Mouse (Mus musculus): ENCODE results near the gene Tomm6. TPM values are rescaled to one million over a fixed set of nuclear protein-coding genes. Genes with fewer than 3 reads are reported as not detected.

Gene Tomm6
- total RNA-seq, 2 experiments from 2014 or later, result 218 to 227 TPM

GRCm38 (mm10) chr17:47699055-47699454 is 10.9 kb upstream of the Tomm6 start:
- no peak for DNase-seq (ENCODE audit: low spot score in 2 of 2)
- intact Hi-C loops (cut with DNase I), result loop anchor here (5.0 kb wide), 1 partner anchor 38 kb away; the partner anchor contains the start of gene Tfeb

GRCm38 (mm10) chr17:47698156-47698555 is 10.0 kb upstream of the Tomm6 start:
- intact Hi-C loops (cut with DNase I), result loop anchor here (5.0 kb wide), 1 partner anchor 39 kb away; the partner anchor contains the start of gene Tfeb
- no peak for DNase-seq (ENCODE audit: low spot score in 2 of 2)

- no peak for DNase-seq (ENCODE audit: low spot score in 2 of 2)
- intact Hi-C loops (cut with DNase I), result loop anchor here (5.0 kb wide), 1 partner anchor 42 kb away; the partner anchor contains the start of gene Tfeb
Measured at GRCm38 (mm10) chr17:47695337-47695710, 7.1 kb upstream of the Tomm6 start.

- intact Hi-C loops (cut with DNase I), result loop anchor here (5.0 kb wide), 1 partner anchor 43 kb away; the partner anchor contains the start of gene Tfeb
Measured at GRCm38 (mm10) chr17:47694503-47695336, 6.5 kb upstream of the Tomm6 start, which contains the start of gene Prickle4. Gene Prickle4, minus strand, starts transcription at chr17:47694736.

GRCm38 (mm10) chr17:47694442-47694502 is 6.1 kb upstream of the Tomm6 start, which contains the start of gene Gm21981:
Gene Gm21981, minus strand, starts transcription at chr17:47694455.
- intact Hi-C loops (cut with DNase I), result no loop called here

More at GRCm38 (mm10) chr17:47694503-47695336, 6.5 kb upstream of the Tomm6 start, which contains the start of gene Prickle4:
- DNase-seq (ENCODE audit: low spot score in 2 of 2), result peak; percentile 97

GRCm38 (mm10) chr17:47693671-47694441 is 5.7 kb upstream of the Tomm6 start:
- DNase-seq (ENCODE audit: low spot score in 2 of 2), result no peak
- intact Hi-C loops (cut with DNase I), result no loop called here

More at GRCm38 (mm10) chr17:47694442-47694502, 6.1 kb upstream of the Tomm6 start, which contains the start of gene Gm21981:
- no peak for DNase-seq (ENCODE audit: low spot score in 2 of 2)

- no peak for DNase-seq (ENCODE audit: low spot score in 2 of 2)
- intact Hi-C loops (cut with DNase I), result no loop called here
Measured at GRCm38 (mm10) chr17:47691650-47692049, 3.5 kb upstream of the Tomm6 start.

GRCm38 (mm10) chr17:47689894-47690293 is 1.7 kb upstream of the Tomm6 start:
- intact Hi-C loops (cut with DNase I), result no loop called here

DNA sequence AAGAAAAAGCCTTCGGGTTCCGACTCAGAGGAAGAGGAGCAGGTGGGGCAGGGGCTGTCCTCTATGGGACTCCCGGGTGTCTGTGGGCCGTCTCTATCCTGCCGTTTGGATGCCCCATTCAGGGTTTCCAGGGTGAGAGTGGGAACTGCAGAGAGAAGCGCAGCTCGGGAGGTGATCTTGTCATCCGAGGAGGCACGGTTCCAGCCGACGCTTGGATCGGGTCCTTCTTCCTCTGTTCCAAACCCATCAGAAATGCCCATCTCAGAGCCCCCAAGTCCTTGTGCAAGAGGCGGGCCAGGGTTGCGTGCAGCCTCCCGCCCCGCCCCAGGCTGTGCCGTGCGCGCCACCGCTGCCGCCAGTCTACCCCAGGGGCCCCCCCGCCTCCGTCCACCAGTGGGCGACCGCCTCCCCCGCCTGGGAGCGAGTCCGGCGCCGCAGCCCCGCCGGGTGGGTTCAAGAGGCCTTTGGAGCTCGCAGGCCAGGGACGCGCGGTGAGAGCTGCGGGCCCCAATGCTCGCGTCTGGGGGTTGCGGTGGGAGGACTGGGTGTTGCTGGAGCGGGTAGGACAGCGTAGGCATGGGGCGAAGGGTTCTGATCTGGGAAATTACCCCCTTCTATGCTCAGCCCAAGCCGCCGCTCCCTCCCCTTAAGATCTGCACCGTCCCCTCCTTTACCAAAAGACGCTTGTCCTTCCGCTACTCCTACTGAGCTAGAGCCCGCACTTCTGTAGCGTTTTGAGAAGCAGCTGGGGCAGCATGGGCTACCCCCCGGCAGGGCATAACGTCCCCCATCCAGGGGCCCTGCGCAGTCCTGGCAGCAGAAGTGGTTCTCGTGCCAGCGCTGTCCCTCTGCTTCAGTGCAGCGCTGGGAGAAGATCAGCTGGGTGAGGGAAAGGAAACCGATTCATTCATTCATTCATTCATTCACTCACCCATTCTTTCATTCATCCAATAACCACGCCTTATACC is 706 bp upstream of the Tomm6 start, which contains the start of gene Frs3:
Gene Frs3 (plus strand): TSS at position 423 of the 968 bp plus-strand sequence.
- peak; percentile 75 to 78 for DNase-seq (ENCODE audit: low spot score in 2 of 2)
- intact Hi-C loops (cut with DNase I), result no loop called here

More at GRCm38 (mm10) chr17:47689894-47690293, 1.7 kb upstream of the Tomm6 start:
- DNase-seq (ENCODE audit: low spot score in 2 of 2), result no peak

DNA sequence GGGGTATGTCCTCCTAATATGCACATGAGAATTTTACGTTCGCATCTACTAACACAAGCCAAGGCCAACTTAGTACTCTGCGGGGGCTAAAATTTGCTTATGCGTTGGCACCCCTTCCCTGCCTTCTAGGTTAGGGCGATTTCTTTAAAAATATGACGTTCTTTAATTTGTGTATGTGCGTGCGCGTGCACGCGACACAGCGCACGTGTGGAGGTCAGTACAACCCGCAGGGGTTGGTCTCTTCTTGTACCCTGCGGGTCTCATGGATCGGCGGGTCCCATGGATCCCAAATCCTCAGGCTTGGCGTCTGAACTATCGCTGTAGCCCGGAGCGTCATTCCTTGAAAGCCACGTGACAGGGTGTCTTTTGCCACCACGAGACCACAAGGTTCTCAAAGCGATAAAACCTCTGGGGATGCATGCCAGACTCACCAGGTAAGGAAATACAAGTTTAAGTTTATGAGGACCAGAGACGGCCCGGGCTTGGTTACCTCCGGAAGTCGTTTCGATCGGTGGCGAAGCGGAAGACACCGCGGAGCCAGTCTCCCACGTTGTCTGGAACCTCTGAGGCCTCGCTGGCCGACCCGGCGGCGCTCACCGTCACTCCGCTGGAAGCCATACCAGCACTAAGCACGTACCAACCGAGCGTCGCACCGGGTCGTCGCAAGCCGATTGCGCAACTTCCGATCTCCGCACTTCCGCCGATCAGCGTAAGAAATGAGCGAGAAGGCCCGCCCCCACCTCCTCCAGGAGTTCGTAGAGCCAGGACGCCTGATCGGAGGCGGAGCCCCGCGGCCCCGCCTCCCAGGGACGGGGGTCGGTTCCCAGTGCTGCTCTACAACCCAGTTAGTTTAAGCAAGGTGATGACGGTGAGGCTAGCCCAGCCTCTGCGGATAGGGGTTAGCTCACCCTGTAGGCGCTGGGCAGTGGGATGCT is 510 bp downstream of the Tomm6 start:
- intact Hi-C loops (cut with DNase I), result no loop called here

DNA sequence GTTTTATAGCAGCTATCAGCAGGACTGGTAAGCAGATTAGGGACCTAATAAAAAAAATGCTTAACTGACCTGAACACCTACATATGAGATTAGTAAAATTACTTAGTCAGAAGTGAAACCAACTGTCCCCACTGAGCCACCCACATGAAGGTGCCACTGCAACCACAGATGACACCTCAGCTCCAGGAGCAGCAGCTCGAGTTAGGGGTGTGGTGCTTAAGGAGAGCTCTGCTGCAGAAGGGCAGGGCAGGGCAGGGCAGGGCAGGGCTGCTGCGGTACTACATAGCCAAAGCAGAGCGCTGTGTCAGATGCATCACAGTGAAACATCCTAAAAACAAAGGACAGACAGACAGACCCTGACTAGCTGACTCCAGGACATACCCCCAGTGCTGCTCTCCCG is 5.3 kb downstream of the Tomm6 start:
- DNase-seq (ENCODE audit: low spot score in 2 of 2), result no peak
- intact Hi-C loops (cut with DNase I), result loop anchor here (5.0 kb wide), 1 partner anchor 71 kb away; the partner anchor contains the start of genes Bysl, Gm20517 and Med20

More for the DNA sequence above, 510 bp downstream of the Tomm6 start:
- peak; percentile 97 for DNase-seq (ENCODE audit: low spot score in 2 of 2)

DNA sequence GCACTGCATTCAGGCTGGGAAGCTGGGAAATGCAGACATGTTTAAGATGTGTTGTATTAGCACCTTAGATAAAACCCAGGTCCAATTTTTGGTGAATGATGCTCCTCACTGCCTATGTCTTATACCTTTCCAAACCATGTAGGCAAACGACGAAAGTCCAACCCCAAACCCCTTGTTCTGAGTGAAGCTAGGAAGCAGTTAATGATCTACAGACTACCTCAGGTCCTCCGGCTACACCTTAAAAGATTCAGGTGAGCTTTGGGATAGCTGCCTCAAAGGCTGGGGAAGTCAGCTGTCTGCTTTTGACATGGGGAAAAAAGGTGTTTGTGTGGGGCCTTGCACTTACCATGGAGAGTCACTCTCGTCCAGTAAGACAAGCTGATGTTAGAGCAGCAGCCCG is 9.5 kb downstream of the Tomm6 start:
- no peak for DNase-seq (ENCODE audit: low spot score in 2 of 2)
- intact Hi-C loops (cut with DNase I), result loop anchor here (5.0 to 10.0 kb wide), 3 partner anchors 36 to 164 kb away; no protein-coding TSS in a partner anchor

DNA sequence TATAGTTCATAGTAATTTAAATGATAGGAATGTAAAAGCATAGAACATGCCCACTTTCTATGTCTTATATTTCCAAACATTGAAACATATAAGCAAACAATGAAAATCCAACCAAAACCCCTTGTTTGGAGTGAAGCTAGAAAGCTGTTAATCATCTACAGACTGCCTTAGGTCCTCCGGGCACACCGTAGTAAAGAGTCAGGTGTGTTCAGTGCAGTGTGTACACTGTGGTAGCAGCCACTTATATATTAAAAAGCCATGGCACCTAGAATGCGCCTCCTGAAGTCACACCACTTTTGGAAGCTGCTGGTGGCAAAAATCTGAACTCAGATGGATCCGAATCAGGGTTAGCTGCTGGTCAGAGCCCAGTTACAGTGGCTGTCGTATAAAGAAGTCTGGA is 9.9 kb downstream of the Tomm6 start:
- DNase-seq (ENCODE audit: low spot score in 2 of 2), result no peak
- intact Hi-C loops (cut with DNase I), result loop anchor here (5.0 to 10.0 kb wide), 3 partner anchors 36 to 163 kb away; no protein-coding TSS in a partner anchor

DNA sequence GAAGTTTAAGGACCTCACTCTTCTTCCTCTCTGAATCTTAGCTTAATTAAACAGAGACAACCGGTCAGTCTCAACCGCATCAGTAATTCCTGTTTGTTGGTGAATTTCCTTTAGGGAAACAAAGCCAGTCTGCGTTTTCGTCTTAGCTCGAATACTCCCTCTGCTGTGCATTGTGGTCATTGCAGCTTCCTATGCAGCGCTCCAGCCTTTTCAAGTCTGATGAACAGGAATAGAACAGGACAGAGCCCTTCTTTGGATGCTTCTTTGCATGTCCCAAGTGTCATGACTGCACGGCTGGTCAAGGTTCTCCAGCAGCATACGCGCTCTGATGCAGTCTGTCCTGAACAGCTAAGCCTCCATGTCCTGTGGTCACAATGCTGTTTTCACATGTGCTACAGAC is 11.6 kb downstream of the Tomm6 start:
- peak; percentile 80 to 84 for DNase-seq (ENCODE audit: low spot score in 2 of 2)
- intact Hi-C loops (cut with DNase I), result loop anchor here (5.0 to 10.0 kb wide), 3 partner anchors 34 to 162 kb away; no protein-coding TSS in a partner anchor

GRCm38 (mm10) chr17:47672311-47673111 is 15.7 kb downstream of the Tomm6 start:
- peak; percentile 37 to 40 for DNase-seq (ENCODE audit: low spot score in 2 of 2)
- intact Hi-C loops (cut with DNase I), result loop anchor here (10.0 kb wide), 1 partner anchor 158 kb away; no protein-coding TSS in a partner anchor

DNA sequence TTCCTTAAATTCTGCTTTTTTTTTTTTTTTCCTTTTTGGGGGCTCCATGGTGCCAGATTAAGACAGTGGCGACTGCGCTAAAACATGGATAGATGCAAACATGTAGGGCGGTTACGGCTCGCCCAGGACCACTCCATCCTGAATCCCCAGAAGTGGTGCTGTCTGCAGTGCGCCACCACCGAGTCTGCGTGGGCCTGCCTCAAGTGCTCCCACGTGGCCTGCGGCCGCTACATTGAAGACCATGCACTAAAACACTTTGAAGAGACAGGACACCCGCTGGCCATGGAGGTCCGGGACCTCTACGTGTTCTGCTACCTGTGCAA is 16.2 kb downstream of the Tomm6 start:
- DNase-seq (ENCODE audit: low spot score in 2 of 2), result no peak
- intact Hi-C loops (cut with DNase I), result loop anchor here (10.0 kb wide), 1 partner anchor 157 kb away; no protein-coding TSS in a partner anchor

DNA sequence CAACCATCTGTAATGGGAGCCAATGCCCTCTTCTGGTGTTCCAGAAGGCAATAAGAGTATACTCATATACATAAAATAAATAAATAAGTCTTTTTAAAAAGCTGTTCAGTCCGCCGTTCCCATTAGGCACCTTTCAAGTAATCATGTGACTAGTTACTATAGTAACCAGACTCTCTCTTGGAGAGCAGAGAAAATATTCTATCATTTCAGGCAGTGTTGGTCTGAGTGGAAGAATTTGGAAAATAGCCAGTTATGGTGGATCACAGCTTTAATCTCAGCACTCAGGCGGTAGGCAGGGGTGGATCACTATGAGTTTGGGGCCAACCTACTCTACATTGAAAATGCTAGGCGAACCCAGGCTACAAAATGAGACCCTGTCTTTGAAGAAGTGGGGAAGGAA is 19.0 kb downstream of the Tomm6 start:
- no peak for DNase-seq (ENCODE audit: low spot score in 2 of 2)
- intact Hi-C loops (cut with DNase I), result loop anchor here (5.0 kb wide), 1 partner anchor 37 kb away; the partner anchor contains the start of gene Usp49
